Mouse (Mus musculus) hindbrain, embryonic 11.5 days (tissue): ENCODE measurements around the gene Lyg2. TPM values are rescaled to one million over a fixed set of nuclear protein-coding genes. Genes with fewer than 3 reads are reported as not detected.

ENCODE experiments used
- ATAC-seq: fragments of 200-750 bp; cut with Nextera tagmentation; 2 replicates; pipeline ENCODE4 v1.8.0; 2017; ENCODE audit warnings: mild to moderate bottlenecking, moderate TSS enrichment, moderate library complexity; ENCODE audit not compliant: low FRiP score
- DNase-seq: peaks from one replicate; pipeline ENCODE4 v3.0.0-alpha.2; 2015; ENCODE audit warnings: low spot score
- H3K27ac ChIP-seq: fragments of 300-500 bp; sonication (generic); 2 replicates; pipeline ENCODE4 v1.5.1; 2014; ENCODE audit warnings: mild to moderate bottlenecking, low read depth, low read length
- H3K27me3 ChIP-seq: fragments of 300-500 bp; sonication (generic); 2 replicates; pipeline ENCODE4 v1.6.1; 2014; ENCODE audit warnings: mild to moderate bottlenecking, low read length, moderate library complexity, mixed read lengths; ENCODE audit not compliant: control insufficient read depth, insufficient read depth
- H3K36me3 ChIP-seq: fragments of 300-500 bp; sonication (generic); 2 replicates; pipeline ENCODE4 v1.6.1; 2014; ENCODE audit warnings: mild to moderate bottlenecking, low read length, moderate library complexity, mixed read lengths; ENCODE audit not compliant: control insufficient read depth, insufficient read depth
- H3K4me1 ChIP-seq: fragments of 300-500 bp; sonication (generic); replicated peaks from 2 replicates; pipeline ENCODE4 v1.6.1; 2014; ENCODE audit warnings: low read length, mixed read lengths; ENCODE audit not compliant: control insufficient read depth, insufficient read depth
- H3K4me2 ChIP-seq: fragments of 300-500 bp; sonication (generic); replicated peaks from 2 replicates; pipeline ENCODE4 v1.6.1; 2014; ENCODE audit warnings: mild to moderate bottlenecking, low read depth, low read length
- H3K4me3 ChIP-seq: fragments of 300-500 bp; sonication (generic); 2 replicates; pipeline ENCODE4 v1.5.1; 2014; ENCODE audit warnings: low read depth, low read length
- H3K9ac ChIP-seq: fragments of 300-500 bp; sonication (generic); 2 replicates; pipeline ENCODE4 v1.6.1; 2014; ENCODE audit warnings: low read depth, low read length
- H3K9me3 ChIP-seq: fragments of 300-500 bp; sonication (generic); 2 replicates; pipeline ENCODE4 v1.6.1; 2016; ENCODE audit warnings: low read length; ENCODE audit not compliant: control insufficient read depth
- WGBS: fragments of 180-500 bp; shearing (Covaris S2); extraction: QIAGEN DNeasy Blood & Tissue Kit; methylation state at CpG from one replicate; pipeline ENCODE4 v1.1.7; 2014; 5-methylcytosine and 5-hydroxymethylcytosine counted together
- polyA plus RNA-seq: library from polyadenylated mRNA; unstranded; fragments of >200 nt; fragmentation: Nextera tagmentation; extraction: Ambion mirVana; gene quantifications from 2 replicates; pipeline ENCODE4 v1.2.1, GENCODE M21; 2014

Lyg2 gene
- polyA plus RNA-seq, 1 experiment from 2014 or later = not detected

DNA sequence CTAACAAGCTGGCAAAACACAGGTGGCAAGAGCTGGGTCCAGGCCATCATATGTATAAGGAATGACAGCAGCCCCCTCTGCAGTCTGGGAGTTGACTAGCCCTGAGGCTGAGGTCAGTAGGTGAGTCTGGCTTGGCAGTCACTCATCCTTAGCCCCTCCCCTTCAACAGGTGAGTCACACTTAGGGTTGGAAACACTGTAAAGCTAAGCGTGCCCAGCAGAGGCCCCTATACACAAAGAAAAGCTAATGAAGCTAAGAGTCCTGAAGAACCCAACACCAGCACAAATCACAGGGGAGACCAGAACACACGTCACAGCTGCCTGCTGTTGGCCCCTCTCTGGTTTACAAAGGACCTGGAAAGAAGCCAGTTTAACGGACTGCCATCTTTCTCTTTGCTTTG lies 15.5 kb upstream of the Lyg2 start:
- no peaks in the 10 kb centered on the region for H3K4me1 ChIP-seq
- H3K4me2 ChIP-seq = no peak overlapping the region
- no peak for ATAC-seq
- H3K27me3 ChIP-seq = no peaks in the 10 kb centered on the region
- no peak overlapping the region for H3K9ac ChIP-seq
- WGBS = 20% methylated on average over 3 of the region's 3 CpGs
- DNase-seq = no peak
- no peak overlapping the region for H3K4me3 ChIP-seq
- H3K27ac ChIP-seq = no peak overlapping the region
- no peaks in the 10 kb centered on the region for H3K36me3 ChIP-seq
- no peaks in the 10 kb centered on the region for H3K9me3 ChIP-seq

DNA sequence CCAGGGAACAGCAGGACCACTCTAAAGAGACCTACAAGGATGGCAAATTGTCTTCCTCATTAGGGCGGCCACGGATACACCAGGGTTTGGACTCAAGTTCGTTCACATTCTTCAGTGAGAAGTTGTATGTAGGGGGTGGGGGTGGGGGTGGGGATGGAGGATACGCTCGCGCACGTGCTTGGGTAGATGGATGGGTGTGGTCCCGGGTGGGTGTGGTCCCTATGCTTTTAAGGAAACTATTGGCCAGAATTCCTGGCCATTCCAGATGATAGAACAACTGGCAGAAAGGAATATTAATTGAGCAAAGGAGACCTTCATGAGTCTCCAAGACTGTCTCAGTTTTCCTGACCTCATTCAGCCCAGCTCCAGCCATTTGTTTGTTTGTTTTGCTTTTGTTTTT lies 9.7 kb upstream of the Lyg2 start:
- ATAC-seq = no peak
- no peak overlapping the region for H3K4me3 ChIP-seq
- no peak overlapping the region for H3K4me2 ChIP-seq
- no peak for DNase-seq
- no peaks in the 10 kb centered on the region for H3K27me3 ChIP-seq
- H3K9ac ChIP-seq = no peak overlapping the region
- H3K9me3 ChIP-seq = no peaks in the 10 kb centered on the region
- no peak overlapping the region for H3K27ac ChIP-seq
- 89% methylated on average over 8 of the region's 8 CpGs for WGBS
- no peaks in the 10 kb centered on the region for H3K4me1 ChIP-seq
- no peaks in the 10 kb centered on the region for H3K36me3 ChIP-seq

DNA sequence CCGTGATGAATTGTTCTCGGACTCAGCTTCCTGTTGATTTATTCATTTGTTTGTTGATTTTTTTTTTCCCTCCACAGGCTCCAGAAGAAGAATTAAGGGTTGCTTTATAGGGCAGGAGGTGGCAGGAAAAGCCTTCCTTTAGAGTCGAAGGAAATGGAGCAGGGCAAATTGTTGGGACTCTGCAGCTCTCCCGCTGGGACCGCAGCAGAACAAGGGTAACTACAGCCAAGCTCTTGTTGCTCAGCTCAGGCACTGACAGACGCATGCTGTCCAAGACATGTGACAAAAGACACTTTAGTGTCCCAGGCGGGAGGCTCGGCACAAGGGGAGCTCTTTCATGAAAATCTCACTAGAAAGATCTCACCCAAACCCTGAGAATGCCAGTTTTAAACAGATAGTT lies 6.2 kb upstream of the Lyg2 start:
- Histone ChIP-seq H3K27ac (no peak overlapping the region), H3K4me2 (no peak overlapping the region), H3K9me3 (no peaks in the 10 kb centered on the region), H3K36me3 (no peaks in the 10 kb centered on the region), H3K27me3 (no peaks in the 10 kb centered on the region), H3K9ac (no peak overlapping the region), H3K4me3 (no peak overlapping the region), H3K4me1 (no peaks in the 10 kb centered on the region)
- ATAC-seq (no peak), DNase-seq (no peak)
- WGBS = 58% methylated on average over 8 of the region's 8 CpGs

- 79% methylated on average over 6 of the region's 6 CpGs for WGBS
- no peaks in the 10 kb centered on the region for H3K27me3 ChIP-seq
- no peaks in the 10 kb centered on the region for H3K9me3 ChIP-seq
- ATAC-seq = no peak
- no peak overlapping the region for H3K4me2 ChIP-seq
- no peaks in the 10 kb centered on the region for H3K36me3 ChIP-seq
- no peak overlapping the region for H3K4me3 ChIP-seq
- no peak for DNase-seq
- no peak overlapping the region for H3K9ac ChIP-seq
- no peaks in the 10 kb centered on the region for H3K4me1 ChIP-seq
- H3K27ac ChIP-seq = no peak overlapping the region
Observed at GRCm38 (mm10) chr1:37918096-37918495, 1.8 kb upstream of the Lyg2 start.

- H3K36me3 ChIP-seq = no peaks in the 10 kb centered on the region
- H3K9me3 ChIP-seq = no peaks in the 10 kb centered on the region
- no peak for ATAC-seq
- no peaks in the 10 kb centered on the region for H3K27me3 ChIP-seq
- no peak overlapping the region for H3K9ac ChIP-seq
- H3K4me1 ChIP-seq = no peaks in the 10 kb centered on the region
- H3K4me2 ChIP-seq = no peak overlapping the region
- DNase-seq = no peak
- H3K4me3 ChIP-seq = no peak overlapping the region
- WGBS = 83% methylated on average over 13 of the region's 13 CpGs
- no peak overlapping the region for H3K27ac ChIP-seq
Observed at GRCm38 (mm10) chr1:37917666-37918065, 1.4 kb upstream of the Lyg2 start.

DNA sequence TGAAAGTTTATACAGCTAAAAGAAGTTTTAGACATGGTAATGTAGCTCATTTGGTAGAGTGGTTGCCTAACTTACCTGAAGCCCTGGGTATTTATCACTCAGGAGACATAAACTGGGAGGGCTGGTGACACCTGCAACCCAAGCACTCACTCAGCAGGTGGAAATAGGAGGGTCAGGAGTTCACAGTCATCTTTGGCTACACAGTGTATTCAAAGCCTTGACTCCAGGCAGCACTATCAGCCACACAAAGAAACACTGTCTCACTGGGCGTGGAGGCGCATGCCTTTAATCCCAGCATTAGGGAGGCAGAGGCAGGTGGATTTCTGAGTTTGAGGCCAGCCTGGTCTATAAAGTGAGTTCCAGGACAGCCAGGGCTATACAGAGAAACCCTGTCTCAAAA lies 3.5 kb downstream of the Lyg2 start:
- Histone ChIP-seq H3K36me3 (no peaks in the 10 kb centered on the region), H3K4me2 (no peak overlapping the region), H3K27ac (no peak overlapping the region), H3K27me3 (no peaks in the 10 kb centered on the region), H3K9me3 (no peaks in the 10 kb centered on the region), H3K4me3 (no peak overlapping the region), H3K9ac (no peak overlapping the region), H3K4me1 (no peaks in the 10 kb centered on the region)
- WGBS = 80% methylated on average over 2 of the region's 2 CpGs
- ATAC-seq (no peak), DNase-seq (no peak)

- ATAC-seq (no peak), DNase-seq (peak; percentile 39)
- Histone ChIP-seq H3K4me1 (no peaks in the 10 kb centered on the region), H3K4me2 (no peak overlapping the region), H3K27ac (no peak overlapping the region), H3K9ac (no peak overlapping the region), H3K9me3 (no peaks in the 10 kb centered on the region), H3K27me3 (no peaks in the 10 kb centered on the region), H3K4me3 (no peak overlapping the region), H3K36me3 (peaks cover 4% of the 10 kb centered on the region)
- 38% methylated on average over 6 of the region's 6 CpGs for WGBS
Observed at GRCm38 (mm10) chr1:37903178-37903577, 13.1 kb downstream of the Lyg2 start.

DNA sequence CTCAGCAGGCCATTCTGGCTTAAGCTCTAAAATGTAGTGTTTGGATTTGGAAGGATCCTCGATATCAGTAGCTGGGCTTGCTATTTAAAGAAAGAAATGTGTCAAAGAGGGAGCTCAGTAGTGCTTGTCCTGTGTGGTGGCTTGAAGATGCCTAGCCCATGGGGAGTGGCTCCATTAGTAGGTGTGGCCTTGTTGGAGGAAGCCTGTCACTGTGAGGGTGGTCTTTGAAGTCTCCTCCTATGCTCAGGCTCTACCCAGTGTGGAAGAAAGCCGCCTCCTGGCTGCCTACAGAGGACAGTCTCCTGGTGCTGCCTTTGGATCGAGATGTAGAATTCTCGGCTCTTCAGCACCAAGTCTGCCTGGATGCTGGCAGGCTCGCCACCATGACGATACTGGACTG lies 16.0 kb downstream of the Lyg2 start:
- no peak overlapping the region for H3K4me2 ChIP-seq
- H3K9ac ChIP-seq = no peak overlapping the region
- DNase-seq (no peak), ATAC-seq (no peak)
- H3K4me3 ChIP-seq = no peak overlapping the region
- H3K27me3 ChIP-seq = no peaks in the 10 kb centered on the region
- WGBS = 54% methylated on average over 6 of the region's 6 CpGs
- H3K9me3 ChIP-seq = no peaks in the 10 kb centered on the region
- H3K27ac ChIP-seq = no peak overlapping the region
- no peaks in the 10 kb centered on the region for H3K4me1 ChIP-seq
- peaks cover 4% of the 10 kb centered on the region for H3K36me3 ChIP-seq

DNA sequence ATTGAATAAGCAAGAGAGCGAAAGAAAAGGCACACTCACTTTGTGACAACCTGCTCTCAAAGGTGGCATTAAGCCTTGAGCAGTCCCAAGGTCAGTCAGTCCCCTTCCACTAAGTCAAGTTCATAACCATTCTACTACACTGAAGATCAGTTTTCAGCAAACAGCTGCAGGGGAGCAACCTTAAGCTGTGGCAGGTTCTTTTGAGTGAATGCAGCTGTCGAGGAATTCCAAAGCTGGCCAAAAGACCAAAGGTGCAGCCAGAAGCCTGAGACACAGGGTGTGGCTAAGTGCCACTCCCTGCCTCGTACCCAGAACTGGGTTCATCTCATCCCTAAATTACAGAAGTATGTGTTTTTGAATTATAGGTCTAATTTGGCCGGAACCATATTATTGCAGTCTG lies 16.5 kb downstream of the Lyg2 start:
- no peak for ATAC-seq
- H3K9me3 ChIP-seq = no peaks in the 10 kb centered on the region
- H3K36me3 ChIP-seq = peaks cover 4% of the 10 kb centered on the region
- 84% methylated on average over 4 of the region's 4 CpGs for WGBS
- no peak for DNase-seq
- no peaks in the 10 kb centered on the region for H3K4me1 ChIP-seq
- H3K4me2 ChIP-seq = no peak overlapping the region
- no peaks in the 10 kb centered on the region for H3K27me3 ChIP-seq
- H3K9ac ChIP-seq = no peak overlapping the region
- no peak overlapping the region for H3K27ac ChIP-seq
- H3K4me3 ChIP-seq = no peak overlapping the region
